Mouse (Mus musculus): ENCODE measurements around the gene Cplx1. TPM values are rescaled to one million over a fixed set of nuclear protein-coding genes. Genes with fewer than 3 reads are reported as not detected.
"Not testable (repeated sequence)": the region's sequence is repeated elsewhere in the genome, so short reads cannot be mapped to it uniquely, and the experiment has no call there.

Gene Cplx1
- polyA plus RNA-seq, 1 experiment: 398 TPM

DNA sequence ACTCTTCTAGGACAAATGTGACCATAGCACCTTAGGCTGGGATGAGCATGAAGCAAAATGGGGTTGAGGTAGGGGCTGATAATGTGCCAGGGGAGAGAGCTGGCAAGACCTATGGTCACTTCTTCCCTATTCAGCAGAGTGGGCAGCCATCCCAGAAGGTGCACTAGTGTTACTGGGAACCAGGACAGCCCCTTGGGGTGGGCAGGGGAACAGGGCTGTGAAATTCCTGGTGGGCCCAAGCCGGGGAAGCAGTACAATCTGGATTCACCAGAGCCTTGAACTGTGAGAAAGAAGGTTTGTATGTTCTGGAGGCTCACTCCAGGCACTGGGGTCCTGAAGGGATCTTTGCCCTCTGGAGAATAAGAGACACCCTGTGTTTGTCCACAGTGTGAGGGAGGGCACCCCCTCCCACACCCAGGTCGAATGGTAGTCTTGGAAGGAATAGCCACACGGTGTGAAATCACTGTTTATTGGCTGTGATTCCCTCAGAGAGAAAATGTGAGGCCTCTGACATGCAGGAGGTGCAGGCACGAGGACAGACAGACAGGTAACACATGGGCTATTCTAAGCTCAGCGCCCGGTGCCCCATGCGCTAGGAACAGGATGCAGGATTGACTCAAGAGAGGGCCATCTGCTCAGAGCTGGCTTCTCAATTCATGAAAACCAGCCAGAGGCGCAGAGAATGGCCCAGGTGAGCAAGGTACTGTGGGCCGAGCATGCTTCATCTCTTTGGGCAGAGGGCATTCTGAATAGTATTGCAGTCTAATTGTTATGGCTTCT is 31.5 kb downstream of the Cplx1 start:
- DNase-seq (ENCODE audit: extremely low spot score in 1 of 2, low spot score in 1 of 2): no peak

GRCm38 (mm10) chr5:108516655-108517054 is 33.2 kb downstream of the Cplx1 start:
- DNase-seq (ENCODE audit: extremely low spot score in 1 of 2, low spot score in 1 of 2): no peak

- DNase-seq (ENCODE audit: extremely low spot score in 1 of 2, low spot score in 1 of 2): no peak
These were observed 34.1 kb downstream of the Cplx1 start for GRCm38 (mm10) chr5:108515581-108516361.

GRCm38 (mm10) chr5:108502286-108502685 is 47.5 kb downstream of the Cplx1 start:
- no peak for DNase-seq (ENCODE audit: extremely low spot score in 1 of 2, low spot score in 1 of 2)

DNA sequence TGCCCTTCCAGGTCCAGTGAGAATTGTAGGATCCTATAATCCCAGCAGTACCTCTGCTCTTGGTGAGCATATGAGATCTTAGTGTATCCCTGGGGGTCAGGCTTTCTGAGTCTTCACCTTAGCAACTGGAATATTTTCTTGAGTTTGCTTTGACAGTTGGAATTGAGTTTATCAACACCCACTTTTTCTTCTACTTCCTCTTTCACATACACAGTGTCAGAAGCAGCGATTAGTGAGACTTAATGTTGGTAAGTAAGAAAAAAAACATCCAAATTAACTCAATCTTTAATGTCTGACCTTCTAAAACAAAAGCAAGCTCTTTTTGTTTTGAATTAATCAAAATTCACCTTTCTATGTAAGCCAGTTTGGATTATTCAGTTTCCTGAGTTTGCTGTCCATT is 48.3 kb downstream of the Cplx1 start:
- no peak for DNase-seq (ENCODE audit: extremely low spot score in 1 of 2, low spot score in 1 of 2)

DNA sequence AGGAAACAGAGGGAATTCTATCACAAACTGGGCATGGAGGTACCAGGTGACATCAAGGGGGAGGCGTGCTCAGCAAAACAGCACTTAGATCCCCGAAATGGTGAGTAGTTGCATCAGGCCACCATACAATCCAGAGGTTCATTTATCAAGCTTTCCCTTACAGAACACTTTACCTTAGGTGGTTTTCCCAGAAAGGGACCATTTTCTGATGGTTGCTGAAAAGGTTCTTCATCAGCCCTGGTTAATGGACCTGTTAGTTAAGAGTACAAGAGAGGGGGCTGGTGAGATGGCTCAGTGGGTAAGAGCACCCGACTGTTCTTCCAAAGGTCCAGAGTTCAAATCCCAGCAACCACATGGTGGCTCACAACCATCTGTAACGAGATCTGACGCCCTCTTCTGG is 63.7 kb downstream of the Cplx1 start:
- not testable (repeated sequence) for DNase-seq (ENCODE audit: extremely low spot score in 1 of 2, low spot score in 1 of 2)

DNA sequence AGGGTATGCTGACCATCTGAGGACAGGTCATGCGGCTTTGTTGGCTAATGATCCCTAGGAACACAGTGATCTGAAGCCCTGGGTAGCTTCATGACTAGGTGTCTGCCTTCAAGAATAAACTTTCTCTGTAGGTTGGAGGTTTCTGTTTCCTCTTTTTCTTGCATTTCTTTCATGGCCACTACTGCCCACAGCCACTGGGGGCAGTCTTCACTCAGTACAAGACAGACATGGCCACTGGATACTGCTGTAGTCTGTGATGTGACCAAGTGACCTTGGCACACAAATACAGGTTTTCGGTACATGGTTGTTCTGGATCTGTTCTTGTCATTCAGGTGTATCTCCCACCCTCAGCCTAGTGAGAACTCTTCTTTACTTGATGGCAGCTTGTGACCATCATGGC is 64.6 kb downstream of the Cplx1 start:
- no peak for DNase-seq (ENCODE audit: extremely low spot score in 1 of 2, low spot score in 1 of 2)

- no peak for DNase-seq (ENCODE audit: extremely low spot score in 1 of 2, low spot score in 1 of 2)
These were observed 66.8 kb downstream of the Cplx1 start for GRCm38 (mm10) chr5:108483006-108483405.

GRCm38 (mm10) chr5:108475977-108476376 is 73.8 kb downstream of the Cplx1 start:
- DNase-seq (ENCODE audit: extremely low spot score in 1 of 2, low spot score in 1 of 2): no peak

GRCm38 (mm10) chr5:108473737-108474136 is 76.1 kb downstream of the Cplx1 start:
- DNase-seq (ENCODE audit: extremely low spot score in 1 of 2, low spot score in 1 of 2): no peak

GRCm38 (mm10) chr5:108469617-108470016 is 80.2 kb downstream of the Cplx1 start:
- no peak for DNase-seq (ENCODE audit: extremely low spot score in 1 of 2, low spot score in 1 of 2)

Other genes starting within 250 kb of the Cplx1 start
- gene Pigg, start 237.4 kb downstream of the Cplx1 start, polyA plus RNA-seq (2012; rRNA removed): 8.4 and 8.8 TPM in 2 replicates
- 44.5 and 52.1 TPM in 2 replicates for gene Gm42517, start 182.1 kb downstream of the Cplx1 start, polyA plus RNA-seq (2012; rRNA removed)
- 0.17 and 0.18 TPM in 2 replicates for gene Pde6b, start 161.6 kb downstream of the Cplx1 start, polyA plus RNA-seq (2012; rRNA removed)
- 350 and 364 TPM in 2 replicates for gene Atp5k, start 115.6 kb downstream of the Cplx1 start, polyA plus RNA-seq (2012; rRNA removed)
- gene Mfsd7a, start 101.1 kb downstream of the Cplx1 start, polyA plus RNA-seq (2012; rRNA removed): 0.98 and 1.2 TPM in 2 replicates
- gene Pcgf3, start 88.8 kb downstream of the Cplx1 start, polyA plus RNA-seq (2012; rRNA removed): 19.0 and 20.3 TPM in 2 replicates
- gene Gak, start 79.7 kb upstream of the Cplx1 start, polyA plus RNA-seq (2012; rRNA removed): 74.1 and 78.1 TPM in 2 replicates
- 63.1 and 66.6 TPM in 2 replicates for gene Tmem175, start 79.7 kb upstream of the Cplx1 start, polyA plus RNA-seq (2012; rRNA removed)
- gene Idua, start 110.3 kb upstream of the Cplx1 start, polyA plus RNA-seq (2012; rRNA removed): 29.2 and 29.7 TPM in 2 replicates
- gene Dgkq, start 119.6 kb upstream of the Cplx1 start, polyA plus RNA-seq (2012; rRNA removed): 52.4 and 59.1 TPM in 2 replicates
- gene Slc26a1, start 125.5 kb upstream of the Cplx1 start, polyA plus RNA-seq (2012; rRNA removed): 1.4 and 1.7 TPM in 2 replicates
- 38.9 and 42.3 TPM in 2 replicates for gene Fgfrl1, start 142.4 kb upstream of the Cplx1 start, polyA plus RNA-seq (2012; rRNA removed)
- gene Rnf212, start 225.0 kb upstream of the Cplx1 start, polyA plus RNA-seq (2012; rRNA removed): not detected in 2 replicates
- gene Tmed11, start 245.3 kb upstream of the Cplx1 start, polyA plus RNA-seq (2012; rRNA removed): not detected in 2 replicates